Mouse (Mus musculus) myocyte (in vitro differentiated cells): ENCODE results near the gene Mcm9. TPM values are rescaled to one million over a fixed set of nuclear protein-coding genes. Genes with fewer than 3 reads are reported as not detected.

ENCODE experiments used
- H3K27me3 ChIP-seq: one replicate; pipeline ENCODE4 v1.6.1; 2011; ENCODE audit not compliant: control insufficient read depth, insufficient read depth, insufficient read length
- H3K36me3 ChIP-seq: one replicate; pipeline ENCODE4 v1.6.1; 2011; ENCODE audit not compliant: control insufficient read depth, insufficient read depth
- H3K4me2 ChIP-seq: one replicate; pipeline ENCODE4 v1.6.1; 2011; ENCODE audit warnings: low read depth, control low read depth
- H3K4me3 ChIP-seq: one replicate; pipeline ENCODE4 v1.5.1; 2011; ENCODE audit warnings: mild to moderate bottlenecking, control low read depth, moderate library complexity
- H3K79me2 ChIP-seq: one replicate; pipeline ENCODE4 v1.6.1; 2011; ENCODE audit not compliant: control insufficient read depth, insufficient read depth
- H3ac ChIP-seq: one replicate; pipeline ENCODE4 v1.6.1; 2011; ENCODE audit not compliant: control insufficient read depth, insufficient read length
- CEBPB ChIP-seq: IDR thresholded peaks from 2 replicates; pipeline ENCODE4 v1.6.1; 2011; ENCODE audit warnings: mild to moderate bottlenecking, moderate library complexity; ENCODE audit not compliant: poor library complexity, insufficient read depth, severe bottlenecking
- E2F4 ChIP-seq: IDR thresholded peaks from one replicate; pipeline ENCODE4 v1.6.1; 2011; ENCODE audit warnings: mild to moderate bottlenecking, control low read depth, moderate library complexity; ENCODE audit not compliant: insufficient read depth
- MAX ChIP-seq: IDR thresholded peaks from one replicate; pipeline ENCODE4 v1.6.1; 2011; ENCODE audit warnings: low read depth, mild to moderate bottlenecking, control low read depth
- MYOD1 ChIP-seq, 3 experiments: IDR thresholded peaks; one replicate each; pipeline ENCODE4 v1.6.1; 2011; ENCODE audit warnings: control low read depth in 2 of 3, low read depth in 2 of 3, mild to moderate bottlenecking in 2 of 3, moderate library complexity in 1 of 3; ENCODE audit not compliant: insufficient read length in 2 of 3, control insufficient read depth in 1 of 3
- MYOG ChIP-seq, 3 experiments: IDR thresholded peaks; one replicate each; pipeline ENCODE4 v1.6.1; 2011; ENCODE audit warnings: control low read depth in 2 of 3, low read depth in 2 of 3, mild to moderate bottlenecking in 2 of 3; ENCODE audit not compliant: insufficient read length in 2 of 3, control insufficient read depth in 1 of 3, insufficient read depth in 1 of 3
- POLR2A ChIP-seq: IDR thresholded peaks from one replicate; pipeline ENCODE4 v1.6.1; 2011; ENCODE audit warnings: low read depth, mild to moderate bottlenecking, control low read depth, moderate library complexity; ENCODE audit not compliant: insufficient read length
- POLR2AphosphoS2 ChIP-seq: IDR thresholded peaks from one replicate; pipeline ENCODE4 v1.6.1; 2011; ENCODE audit warnings: low read depth, control low read depth; ENCODE audit not compliant: insufficient read length
- REST ChIP-seq: IDR thresholded peaks from one replicate; pipeline ENCODE4 v1.6.1; 2011; ENCODE audit warnings: mild to moderate bottlenecking, control low read depth, moderate library complexity; ENCODE audit not compliant: insufficient read depth, insufficient read length
- SRF ChIP-seq: IDR thresholded peaks from one replicate; pipeline ENCODE4 v1.6.1; 2011; ENCODE audit warnings: low read depth; ENCODE audit not compliant: control insufficient read depth, insufficient read length
- TCF12 ChIP-seq: IDR thresholded peaks from one replicate; pipeline ENCODE4 v1.6.1; 2011; ENCODE audit warnings: mild to moderate bottlenecking, control low read depth; ENCODE audit not compliant: poor library complexity, insufficient read depth, severe bottlenecking
- TCF3 ChIP-seq: IDR thresholded peaks from one replicate; pipeline ENCODE4 v1.6.1; 2011; ENCODE audit warnings: low read depth, control low read depth; ENCODE audit not compliant: insufficient read length
- USF1 ChIP-seq: IDR thresholded peaks from one replicate; pipeline ENCODE4 v1.6.1; 2011; ENCODE audit warnings: low read depth, mild to moderate bottlenecking, control low read depth, moderate library complexity
- polyA plus RNA-seq: library from polyadenylated mRNA; unstranded; fragments of >200 nt; fragmentation: generic; extraction: Trizol; gene quantifications from one replicate; pipeline ENCODE4 v1.2.1, GENCODE M21; 2012; ENCODE audit warnings: missing spikeins

Gene Mcm9
- polyA plus RNA-seq, 1 experiment: 3.0 TPM

GRCm38 (mm10) chr10:53537596-53537995, 92.6 kb downstream of the Mcm9 start:
- H3K79me2 ChIP-seq: no peaks in the 10 kb centered on the region
- no peaks in the 10 kb centered on the region for H3K27me3 ChIP-seq
- H3ac ChIP-seq: no peak overlapping the region
- no peak overlapping the region for H3K4me3 ChIP-seq
- no peaks in the 10 kb centered on the region for H3K36me3 ChIP-seq
- TF ChIP-seq MYOD1 (IDR thresholded peaks at IDR 0.05; ENCODE audit: control insufficient read depth in 1 of 3, insufficient read length in 2 of 3, low read depth in 2 of 3) (peak in 2 of 3 experiments; percentile 25 to 64), SRF (no peak), REST (no peak), MYOG (IDR thresholded peaks at IDR 0.05; ENCODE audit: control insufficient read depth in 1 of 3, insufficient read depth in 1 of 3, insufficient read length in 2 of 3, low read depth in 2 of 3) (peak in 1 of 3 experiments; percentile 33), MAX (no peak)
- H3K4me2 ChIP-seq: no peak overlapping the region

GRCm38 (mm10) chr10:53532297-53532696, 97.9 kb downstream of the Mcm9 start:
- Histone ChIP-seq H3K79me2 (no peaks in the 10 kb centered on the region), H3ac (no peak overlapping the region), H3K4me2 (no peak overlapping the region), H3K4me3 (no peak overlapping the region), H3K36me3 (no peaks in the 10 kb centered on the region), H3K27me3 (no peaks in the 10 kb centered on the region)
- TF ChIP-seq MYOD1 (IDR thresholded peaks at IDR 0.05; ENCODE audit: control insufficient read depth in 1 of 3, insufficient read length in 2 of 3, low read depth in 2 of 3): no peak

GRCm38 (mm10) chr10:53527838-53528773, 102.1 kb downstream of the Mcm9 start:
- Histone ChIP-seq H3K4me2 (no peak overlapping the region), H3ac (no peak overlapping the region), H3K4me3 (no peak overlapping the region), H3K79me2 (no peaks in the 10 kb centered on the region), H3K27me3 (no peaks in the 10 kb centered on the region), H3K36me3 (no peaks in the 10 kb centered on the region)
- TF ChIP-seq TCF3 (no peak), CEBPB (no peak), MAX (no peak), SRF (no peak), E2F4 (no peak), REST (no peak)

GRCm38 (mm10) chr10:53527344-53527743, 102.9 kb downstream of the Mcm9 start:
- no peak overlapping the region for H3ac ChIP-seq
- no peaks in the 10 kb centered on the region for H3K79me2 ChIP-seq
- TF ChIP-seq REST (no peak), USF1 (no peak), TCF12 (no peak), POLR2AphosphoS2 (no peak), MYOD1 (IDR thresholded peaks at IDR 0.05; ENCODE audit: control insufficient read depth in 1 of 3, insufficient read length in 2 of 3, low read depth in 2 of 3) (no peak)
- no peaks in the 10 kb centered on the region for H3K36me3 ChIP-seq
- no peak overlapping the region for H3K4me2 ChIP-seq
- no peaks in the 10 kb centered on the region for H3K27me3 ChIP-seq
- no peak overlapping the region for H3K4me3 ChIP-seq

GRCm38 (mm10) chr10:53526350-53526749, 103.9 kb downstream of the Mcm9 start:
- no peak for TF ChIP-seq CEBPB
- no peak for TF ChIP-seq POLR2AphosphoS2
- no peak for TF ChIP-seq USF1
- TF ChIP-seq REST: no peak
- TF ChIP-seq MYOD1 (IDR thresholded peaks at IDR 0.05; ENCODE audit: control insufficient read depth in 1 of 3, insufficient read length in 2 of 3, low read depth in 2 of 3): no peak
- no peak for TF ChIP-seq POLR2A
- no peak for TF ChIP-seq TCF3
- TF ChIP-seq MAX: no peak
- no peak for TF ChIP-seq E2F4
- TF ChIP-seq MYOG (IDR thresholded peaks at IDR 0.05; ENCODE audit: control insufficient read depth in 1 of 3, insufficient read depth in 1 of 3, insufficient read length in 2 of 3, low read depth in 2 of 3): no peak
- H3K36me3 ChIP-seq: no peaks in the 10 kb centered on the region
- no peak overlapping the region for H3K4me3 ChIP-seq
- H3K4me2 ChIP-seq: no peak overlapping the region
- no peaks in the 10 kb centered on the region for H3K27me3 ChIP-seq
- no peaks in the 10 kb centered on the region for H3K79me2 ChIP-seq
- no peak overlapping the region for H3ac ChIP-seq
